Mouse (Mus musculus): ENCODE results near the gene Tbpl1.

DNA sequence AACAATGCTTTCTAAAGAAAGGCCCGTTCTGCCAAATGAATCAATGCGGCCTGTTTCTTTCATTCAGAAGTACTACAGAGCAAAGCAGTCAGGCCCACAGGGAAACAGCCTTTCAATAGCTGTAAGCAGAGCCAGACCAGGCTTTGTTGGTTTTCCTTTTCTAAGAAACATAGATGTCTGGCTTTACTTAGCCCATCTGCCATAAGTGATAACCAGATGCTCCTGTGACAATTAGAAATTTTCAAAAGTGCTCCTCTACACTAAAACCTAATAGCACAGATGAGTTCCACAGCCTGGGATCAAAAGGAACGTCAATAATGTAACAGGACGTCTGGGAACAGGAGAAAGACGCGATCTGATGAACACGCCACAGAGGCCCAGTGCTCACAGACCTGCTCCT lies 5.4 kb downstream of the Tbpl1 start:
- no peak for TF ChIP-seq CTCF (IDR thresholded peaks at IDR 0.05; ENCODE audit: control insufficient read depth, insufficient read depth, insufficient replicate concordance, low read depth, low read length)
- no peak for TF ChIP-seq POLR2A (IDR thresholded peaks at IDR 0.05; ENCODE audit: control insufficient read depth, low read depth, low read length)

Data from testis, adult 2 months (tissue).